Mouse (Mus musculus) heart, adult 2 months (tissue): ENCODE measurements around the gene Xndc1. TPM values are rescaled to one million over a fixed set of nuclear protein-coding genes. Genes with fewer than 3 reads are reported as not detected.

ENCODE experiments used
- DNase-seq, 2 experiments: peaks; one replicate each; pipeline ENCODE4 v3.0.0; 2021
- H3K27ac ChIP-seq: fragments of 200-600 bp; 2 replicates; pipeline ENCODE4 v1.8.1; 2022
- H3K27me3 ChIP-seq: fragments of 200-500 bp; 2 replicates; pipeline ENCODE4 v1.6.1; 2012; ENCODE audit warnings: mild to moderate bottlenecking, low read length, inconsistent platforms, mixed read lengths; ENCODE audit not compliant: control insufficient read depth, insufficient read depth
- H3K36me3 ChIP-seq: fragments of 200-500 bp; 2 replicates; pipeline ENCODE4 v1.6.1; 2012; ENCODE audit warnings: low read length, inconsistent platforms; ENCODE audit not compliant: control insufficient read depth, insufficient read depth
- H3K4me1 ChIP-seq: fragments of 200-500 bp; 2 replicates; pipeline ENCODE4 v1.6.1; 2011; ENCODE audit warnings: low read length; ENCODE audit not compliant: control insufficient read depth, insufficient read depth
- H3K4me3 ChIP-seq: fragments of 200-600 bp; 2 replicates; pipeline ENCODE4 v1.8.1; 2022
- H3K79me2 ChIP-seq: fragments of 200-500 bp; replicated peaks from 2 replicates; pipeline ENCODE4 v1.6.1; 2012; ENCODE audit warnings: mild to moderate bottlenecking, inconsistent platforms, low read length, moderate library complexity, mixed read lengths; ENCODE audit not compliant: control insufficient read depth, insufficient read depth
- H3K9ac ChIP-seq: fragments of 200-500 bp; 2 replicates; pipeline ENCODE4 v1.6.1; 2012; ENCODE audit warnings: low read depth, mild to moderate bottlenecking, control low read depth, inconsistent platforms, low read length, mixed read lengths
- CTCF ChIP-seq: fragments of 200-600 bp; IDR thresholded peaks from 2 replicates; pipeline ENCODE4 v1.8.1; 2022; ENCODE audit warnings: antibody characterized with exemption, mild to moderate bottlenecking, moderate library complexity
- EP300 ChIP-seq: fragments of 200-500 bp; IDR thresholded peaks from 2 replicates; pipeline ENCODE4 v1.6.1; 2011; ENCODE audit warnings: low read depth, low read length, control low read depth; ENCODE audit not compliant: insufficient read depth
- POLR2A ChIP-seq: fragments of 200-500 bp; IDR thresholded peaks from 2 replicates; pipeline ENCODE4 v1.6.1; 2011; ENCODE audit warnings: mild to moderate bottlenecking, low read depth, low read length, control low read depth; ENCODE audit not compliant: insufficient read depth
- WGBS: fragments of 180-500 bp; shearing (Covaris S2); methylation state at CpG from one replicate; pipeline ENCODE4 v1.1.7; 2018; 5-methylcytosine and 5-hydroxymethylcytosine counted together
- intact Hi-C: fragments of 180-260 bp; cut with DNase I; formaldehyde crosslinking; loops from one replicate; pipeline ENCODE4 v1.15.1; 2025
- polyA plus RNA-seq: library from polyadenylated mRNA; depleted of rRNA; stranded (reverse); fragments of >200 nt; gene quantifications from 2 replicates; pipeline ENCODE4 v1.2.3, GENCODE M21; 2012
- total RNA-seq, 2 experiments: library from RNA; stranded (reverse); gene quantifications; 2 replicates each; pipeline ENCODE4 v1.2.3; 2021

The Xndc1 gene
- total and polyA plus RNA-seq, 3 experiments = 5.7 to 11.2 (median 6.5) TPM

- H3K4me3 ChIP-seq = peak overlapping the region; percentile 52
- H3K36me3 ChIP-seq = no peaks in the 10 kb centered on the region
- H3K27ac ChIP-seq = peak overlapping the region; percentile 95
- intact Hi-C loops = no loop called here
- H3K9ac ChIP-seq = peak overlapping the region; percentile 36
- no peaks in the 10 kb centered on the region; the same call in 1 of the 2 replicates for H3K79me2 ChIP-seq
- TF ChIP-seq EP300 (no peak), POLR2A (peak; percentile 29; the same call in 1 of the 2 replicates), CTCF (peak; percentile 44)
- 42% methylated on average over 8 of the region's 8 CpGs for WGBS
- H3K27me3 ChIP-seq = no peaks in the 10 kb centered on the region
- DNase-seq = no peak
- peaks cover 7% of the 10 kb centered on the region for H3K4me1 ChIP-seq
These were observed 36.9 kb downstream of the Xndc1 start for GRCm38 (mm10) chr7:102102241-102102640.

- Histone ChIP-seq H3K36me3 (peaks cover under 1% of the 10 kb centered on the region; the same call in 1 of the 2 replicates), H3K27me3 (no peaks in the 10 kb centered on the region), H3K79me2 (no peaks in the 10 kb centered on the region; the same call in 1 of the 2 replicates), H3K4me1 (peaks cover 7% of the 10 kb centered on the region), H3K4me3 (peak overlapping the region; percentile 52), H3K9ac (peak overlapping the region; percentile 36), H3K27ac (peak overlapping the region; percentile 95)
- 37% methylated on average over 6 of the region's 6 CpGs for WGBS
- no peak for DNase-seq
- intact Hi-C loops = no loop called here
- no peak for TF ChIP-seq CTCF
- no peak for TF ChIP-seq EP300
- no peak for TF ChIP-seq POLR2A
These were observed 37.4 kb downstream of the Xndc1 start for GRCm38 (mm10) chr7:102102696-102103095.

- DNase-seq = no peak
- peaks cover 7% of the 10 kb centered on the region for H3K4me1 ChIP-seq
- no peak overlapping the region for H3K9ac ChIP-seq
- TF ChIP-seq POLR2A (no peak), CTCF (no peak)
- no peak overlapping the region for H3K27ac ChIP-seq
- peak overlapping the region; percentile 36; the same call in 1 of the 2 replicates for H3K4me3 ChIP-seq
- 62% methylated on average over 2 of the region's 2 CpGs for WGBS
- H3K79me2 ChIP-seq = no peaks in the 10 kb centered on the region; the same call in 1 of the 2 replicates
- no peaks in the 10 kb centered on the region for H3K27me3 ChIP-seq
- peaks cover 2% of the 10 kb centered on the region for H3K36me3 ChIP-seq
- intact Hi-C loops = no loop called here
These were observed 38.2 kb downstream of the Xndc1 start for GRCm38 (mm10) chr7:102103555-102103954.

- Histone ChIP-seq H3K4me3 (peak overlapping the region; percentile 36; the same call in 1 of the 2 replicates), H3K27me3 (no peaks in the 10 kb centered on the region), H3K27ac (no peak overlapping the region), H3K36me3 (peaks cover 2% of the 10 kb centered on the region), H3K9ac (no peak overlapping the region), H3K79me2 (no peaks in the 10 kb centered on the region; the same call in 1 of the 2 replicates), H3K4me1 (peaks cover 7% of the 10 kb centered on the region)
- DNase-seq = no peak
- intact Hi-C loops = no loop called here
- no peak for TF ChIP-seq CTCF
- no peak for TF ChIP-seq EP300
- TF ChIP-seq POLR2A = no peak
- 31% methylated on average over 5 of the region's 5 CpGs for WGBS
These were observed 38.8 kb downstream of the Xndc1 start for GRCm38 (mm10) chr7:102104126-102104525.

DNA sequence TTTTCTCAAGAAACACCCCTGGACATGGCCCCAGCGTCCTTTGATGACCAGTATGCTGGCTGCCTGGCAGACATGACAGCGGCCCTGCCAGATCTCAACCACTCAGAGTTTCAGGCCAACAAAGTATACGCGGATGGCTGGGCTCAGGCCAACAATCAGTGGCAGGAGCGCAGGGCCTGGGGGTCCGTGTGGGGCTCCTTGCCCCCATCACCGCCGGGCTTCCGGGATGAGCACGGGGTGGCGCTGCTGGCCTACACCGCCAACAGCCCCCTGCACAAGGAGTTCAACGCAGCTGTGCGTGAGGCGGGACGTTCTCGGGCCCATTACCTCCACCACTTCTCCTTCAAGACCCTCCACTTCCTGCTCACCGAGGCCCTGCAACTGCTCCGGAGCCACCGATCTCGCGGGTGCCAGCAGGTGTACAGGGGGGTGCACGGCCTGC lies 41.4 kb downstream of the Xndc1 start:
- Histone ChIP-seq H3K36me3 (peaks cover 2% of the 10 kb centered on the region), H3K4me3 (no peak overlapping the region), H3K27me3 (no peaks in the 10 kb centered on the region), H3K27ac (no peak overlapping the region), H3K4me1 (peaks cover 2% of the 10 kb centered on the region; the same call in 1 of the 2 replicates), H3K9ac (peak overlapping the region; percentile 8; the same call in 1 of the 2 replicates), H3K79me2 (no peaks in the 10 kb centered on the region; the same call in 1 of the 2 replicates)
- intact Hi-C loops = no loop called here
- 10% methylated on average over 23 of the region's 23 CpGs for WGBS
- peak; percentile 47 to 50 for DNase-seq
- no peak for TF ChIP-seq POLR2A
- TF ChIP-seq EP300 = no peak
- TF ChIP-seq CTCF = no peak

GRCm38 (mm10) chr7:102108206-102108605 lies 42.9 kb downstream of the Xndc1 start:
- peaks cover 2% of the 10 kb centered on the region; the same call in 1 of the 2 replicates for H3K4me1 ChIP-seq
- no peak overlapping the region for H3K4me3 ChIP-seq
- H3K9ac ChIP-seq = no peak overlapping the region
- 27% methylated on average over 1 of the region's 1 CpGs for WGBS
- intact Hi-C loops = no loop called here
- H3K27ac ChIP-seq = no peak overlapping the region
- no peaks in the 10 kb centered on the region for H3K27me3 ChIP-seq
- H3K79me2 ChIP-seq = no peaks in the 10 kb centered on the region; the same call in 1 of the 2 replicates
- DNase-seq = peak in 1 of 2 experiments; percentile 39
- peak; percentile 36; the same call in 1 of the 2 replicates for TF ChIP-seq POLR2A
- TF ChIP-seq EP300 = 0 out of 2 replicates have a peak, but pooled peaks have one; percentile 51
- no peak for TF ChIP-seq CTCF
- H3K36me3 ChIP-seq = peaks cover 2% of the 10 kb centered on the region
